Mouse (Mus musculus) limb, embryonic 10.5 days (tissue): Measurements from ENCODE around the gene Spr. TPM values are rescaled to one million over a fixed set of nuclear protein-coding genes. Genes with fewer than 3 reads are reported as not detected.
"Not testable (repeated sequence)": the region's sequence is repeated elsewhere in the genome, so short reads cannot be mapped to it uniquely, and the experiment has no call there.

ENCODE experiments used
- DNase-seq: peaks from one replicate; pipeline ENCODE4 v3.0.0-alpha.2; 2017; ENCODE audit warnings: low spot score
- H3K27ac ChIP-seq: fragments of 300-500 bp; sonication (generic); 2 replicates; pipeline ENCODE4 v1.5.1; 2016; ENCODE audit warnings: mild to moderate bottlenecking
- H3K27me3 ChIP-seq: fragments of 300-500 bp; sonication (generic); 2 replicates; pipeline ENCODE4 v1.6.1; 2016; ENCODE audit warnings: low read depth, mild to moderate bottlenecking; ENCODE audit not compliant: poor library complexity, severe bottlenecking
- H3K36me3 ChIP-seq: fragments of 300-500 bp; sonication (generic); 2 replicates; pipeline ENCODE4 v1.6.1; 2016; ENCODE audit warnings: mild to moderate bottlenecking, moderate library complexity
- H3K4me1 ChIP-seq: fragments of 300-500 bp; sonication (generic); 2 replicates; pipeline ENCODE4 v1.6.1; 2016
- H3K4me3 ChIP-seq: fragments of 300-500 bp; sonication (generic); 2 replicates; pipeline ENCODE4 v1.5.1; 2016; ENCODE audit warnings: mild to moderate bottlenecking, moderate library complexity
- H3K9me3 ChIP-seq: fragments of 300-500 bp; sonication (generic); replicated peaks from 2 replicates; pipeline ENCODE4 v1.6.1; 2016; ENCODE audit warnings: mild to moderate bottlenecking
- WGBS: fragments of 180-500 bp; shearing (Covaris S2); methylation state at CpG from one replicate; pipeline ENCODE4 v1.1.7; 2016; 5-methylcytosine and 5-hydroxymethylcytosine counted together
- polyA plus RNA-seq: library from polyadenylated mRNA; unstranded; fragments of >200 nt; fragmentation: Nextera tagmentation; extraction: Ambion mirVana; gene quantifications from 2 replicates; pipeline ENCODE4 v1.2.1, GENCODE M21; 2016

Spr gene
- 52.5 and 64.9 TPM in 2 replicates for polyA plus RNA-seq

DNA sequence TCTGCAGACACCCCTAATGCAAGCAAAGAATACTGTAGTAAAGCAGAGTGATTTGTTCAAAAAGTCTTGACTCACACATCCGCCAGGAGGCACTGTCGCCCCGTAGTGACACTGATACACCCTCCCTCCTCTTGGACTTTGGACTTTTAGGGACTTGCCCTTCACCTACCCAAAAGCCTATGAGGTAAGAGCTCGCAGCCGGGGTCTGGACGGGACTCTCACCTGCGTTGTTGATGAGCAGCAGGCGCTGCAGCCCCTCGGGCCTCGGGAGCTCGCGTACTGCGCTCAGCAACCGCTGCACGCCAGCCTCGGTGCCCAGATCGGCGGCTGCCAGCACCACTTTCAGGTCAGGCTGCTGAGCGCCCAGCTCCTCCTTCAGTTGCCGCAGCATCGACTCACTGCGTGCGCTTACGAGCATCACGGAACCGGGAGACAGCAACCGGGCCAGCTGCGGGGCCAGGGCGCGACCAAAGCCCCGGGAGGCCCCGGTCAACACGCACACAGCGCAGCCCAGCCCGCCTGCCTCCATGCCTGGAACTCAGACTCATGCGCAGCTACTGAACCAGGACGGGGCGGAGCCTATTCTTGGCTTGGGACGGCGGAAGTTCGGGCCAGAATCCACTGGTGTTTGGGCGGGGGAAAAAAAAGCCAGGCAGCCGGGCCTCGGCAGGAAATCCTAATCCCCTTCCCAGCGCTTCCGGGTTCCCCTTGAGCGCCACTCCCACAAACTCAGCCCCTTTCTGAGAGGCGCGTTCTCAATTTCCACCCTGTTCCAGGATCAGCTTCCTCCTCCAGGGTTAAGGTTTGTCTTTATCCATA lies at the start of gene Spr:
Gene Spr (minus strand): TSS at position 550 of the 819 bp plus-strand sequence.
- under 1% methylated on average over 49 of the region's 49 CpGs for WGBS
- Histone ChIP-seq H3K36me3 (peaks cover 22% of the 10 kb centered on the region), H3K27ac (peak within 1 kb of the TSS; percentile 92), H3K27me3 (no peaks in the 10 kb centered on the region), H3K4me1 (peaks cover 10% of the 10 kb centered on the region), H3K9me3 (no peaks in the 10 kb centered on the region), H3K4me3 (peak within 1 kb of the TSS; percentile 74)
- peak; percentile 88 for DNase-seq

DNA sequence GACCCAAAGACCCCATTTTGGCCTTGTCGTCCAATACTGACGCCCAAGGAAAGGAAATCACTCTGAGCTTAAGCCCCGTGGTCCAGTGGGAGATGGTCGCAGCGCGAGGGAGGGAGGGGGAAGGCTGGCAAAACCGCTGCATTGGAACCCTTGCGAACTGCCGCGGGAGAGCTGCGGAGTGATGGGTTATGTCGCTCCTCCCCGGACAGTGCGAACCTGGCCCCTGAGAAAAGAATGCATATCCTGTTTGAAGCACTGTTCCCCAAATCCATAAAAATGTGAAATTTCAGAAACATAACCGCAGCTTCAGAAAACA lies 49.1 kb upstream of the Spr start:
- DNase-seq = peak; percentile 53
- Histone ChIP-seq H3K4me3 (peak overlapping the region; percentile 50; the same call in 1 of the 2 replicates), H3K27ac (no peak overlapping the region), H3K36me3 (no peaks in the 10 kb centered on the region), H3K9me3 (no peaks in the 10 kb centered on the region), H3K4me1 (peaks cover 43% of the 10 kb centered on the region), H3K27me3 (peaks cover 99% of the 10 kb centered on the region)
- WGBS = under 1% methylated on average over 15 of the region's 15 CpGs

DNA sequence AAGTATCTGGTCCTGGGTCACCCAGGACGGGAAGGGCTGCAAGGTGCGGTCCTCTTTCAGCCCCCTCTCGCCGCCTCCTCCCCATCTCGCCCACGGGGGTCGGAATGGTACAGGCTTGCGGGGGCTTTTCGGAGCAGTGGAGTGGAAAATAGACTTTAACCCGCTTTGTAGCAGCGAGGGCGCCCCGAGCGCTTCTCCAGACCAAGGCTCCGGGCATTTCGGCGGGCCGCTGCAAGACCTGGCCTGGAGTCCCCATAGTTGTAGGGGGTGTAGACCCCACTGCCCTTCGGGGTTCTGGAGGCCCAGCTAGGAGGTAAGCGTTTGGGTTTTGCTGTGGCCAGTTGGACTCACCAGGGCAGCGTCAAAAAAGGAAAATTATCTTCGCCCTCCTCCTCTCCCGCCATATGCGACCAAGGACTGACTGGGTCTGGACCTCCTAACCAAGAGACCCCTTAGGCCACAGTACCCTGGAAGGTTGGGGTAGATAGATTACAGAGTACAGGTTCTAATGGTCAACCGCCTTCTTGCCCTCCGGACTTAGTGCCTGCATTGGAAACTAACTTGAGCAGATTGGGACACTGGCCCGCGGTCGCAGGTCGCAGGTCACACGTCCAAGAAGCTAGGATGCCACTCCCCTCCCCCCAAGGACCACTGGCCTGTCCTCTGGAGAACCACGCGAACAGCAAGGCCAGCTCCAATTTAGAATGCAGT lies 48.6 kb upstream of the Spr start:
- Histone ChIP-seq H3K4me3 (peak overlapping the region; percentile 26), H3K9me3 (no peaks in the 10 kb centered on the region), H3K27ac (no peak overlapping the region), H3K27me3 (peaks cover 99% of the 10 kb centered on the region), H3K36me3 (no peaks in the 10 kb centered on the region), H3K4me1 (peaks cover 43% of the 10 kb centered on the region)
- DNase-seq = peak; percentile 66
- 1% methylated on average over 33 of the region's 33 CpGs for WGBS

DNA sequence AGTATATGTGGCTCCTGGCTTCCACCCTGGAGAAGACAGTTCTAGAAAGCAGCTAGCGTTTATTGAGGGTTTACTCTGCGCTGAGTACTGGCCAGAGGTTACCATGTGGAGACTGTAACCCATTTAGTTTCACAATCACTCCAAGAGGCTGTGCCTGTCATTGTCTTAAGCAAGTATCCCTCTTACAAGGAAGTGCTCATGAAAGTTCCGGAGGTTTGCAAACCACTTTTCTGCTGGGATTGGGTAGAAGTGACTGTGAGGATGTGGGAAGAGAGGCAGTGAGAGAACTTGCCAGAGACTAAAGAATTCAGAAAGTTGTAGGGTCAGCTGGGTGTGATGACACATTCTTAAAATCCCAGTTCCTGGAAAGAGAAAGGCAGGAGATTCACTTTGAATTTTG lies 46.4 kb upstream of the Spr start:
- no peak for DNase-seq
- Histone ChIP-seq H3K9me3 (no peaks in the 10 kb centered on the region), H3K36me3 (no peaks in the 10 kb centered on the region), H3K27me3 (peaks cover 98% of the 10 kb centered on the region), H3K4me3 (no peak overlapping the region), H3K4me1 (peaks cover 28% of the 10 kb centered on the region), H3K27ac (no peak overlapping the region)
- WGBS = 61% methylated on average over 3 of the region's 3 CpGs

DNA sequence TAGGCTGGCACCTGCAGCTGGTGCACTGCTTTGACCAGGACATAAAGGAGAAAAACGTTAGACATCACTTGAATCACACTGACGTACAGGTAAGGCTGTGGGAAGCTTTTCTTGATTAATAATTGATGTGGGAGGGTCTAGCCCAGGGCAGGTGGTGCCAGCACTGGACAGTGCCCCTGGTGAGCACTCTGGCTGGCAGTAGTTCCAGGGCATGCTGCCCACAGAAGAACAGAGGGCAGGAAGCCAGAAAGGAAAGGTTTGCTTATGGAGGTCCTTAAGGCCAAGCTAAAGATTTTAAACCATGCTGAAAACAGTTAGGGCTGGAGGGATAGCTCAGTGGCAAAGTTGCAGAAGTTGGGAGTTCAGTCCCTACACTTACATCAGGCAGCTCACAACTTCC lies 42.5 kb upstream of the Spr start:
- Histone ChIP-seq H3K36me3 (no peaks in the 10 kb centered on the region), H3K9me3 (no peaks in the 10 kb centered on the region), H3K4me1 (no peaks in the 10 kb centered on the region), H3K4me3 (no peak overlapping the region), H3K27ac (no peak overlapping the region), H3K27me3 (peaks cover 76% of the 10 kb centered on the region)
- WGBS = 79% methylated on average over 2 of the region's 2 CpGs
- no peak for DNase-seq

DNA sequence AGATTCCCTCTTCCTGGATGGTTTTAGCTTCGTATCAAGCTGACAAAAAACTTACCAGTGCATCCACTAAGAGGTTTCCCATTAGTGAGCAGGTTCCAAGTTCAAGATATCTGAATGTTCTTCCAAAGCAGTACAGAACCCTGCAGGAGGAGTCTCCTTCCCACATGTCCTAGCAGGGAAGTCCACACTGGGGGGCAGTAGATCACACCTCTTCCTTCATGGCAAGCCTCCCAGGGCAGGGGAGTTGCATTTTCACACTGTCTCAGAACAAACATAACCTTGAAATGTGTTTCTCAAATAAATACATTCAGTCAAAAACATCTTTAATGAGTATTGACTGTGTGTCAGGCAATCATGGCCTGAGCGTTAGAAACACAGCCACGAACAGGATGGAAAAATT lies 42.0 kb upstream of the Spr start:
- Histone ChIP-seq H3K9me3 (no peaks in the 10 kb centered on the region), H3K27me3 (peaks cover 72% of the 10 kb centered on the region), H3K36me3 (no peaks in the 10 kb centered on the region), H3K4me1 (no peaks in the 10 kb centered on the region), H3K27ac (no peak overlapping the region), H3K4me3 (no peak overlapping the region)
- 80% methylated on average over 3 of the region's 3 CpGs for WGBS
- DNase-seq = no peak

DNA sequence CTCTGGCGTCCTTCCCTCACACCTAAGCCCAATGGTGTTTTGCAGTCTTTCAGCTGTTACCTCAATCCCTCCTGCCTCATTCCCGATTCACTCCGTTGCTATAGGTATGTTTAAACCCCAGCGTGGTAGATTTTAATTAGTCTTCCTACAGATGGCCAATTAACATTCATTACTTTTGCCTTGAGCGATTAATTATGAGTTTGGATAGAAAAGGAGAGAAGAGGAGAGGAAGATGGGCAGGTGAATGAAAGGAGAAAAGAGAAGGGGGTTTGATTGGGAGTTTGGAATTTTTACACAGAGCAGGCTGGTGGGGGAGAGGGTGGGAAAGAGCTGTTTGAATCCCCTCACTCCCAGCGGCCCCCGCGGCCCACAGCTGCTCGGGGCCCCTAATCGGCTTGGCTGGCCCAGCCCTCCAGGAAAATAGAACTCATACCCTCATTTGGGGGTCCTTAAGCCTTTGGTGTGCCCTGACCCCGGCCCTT lies 27.9 kb upstream of the Spr start:
- Histone ChIP-seq H3K4me3 (no peak overlapping the region), H3K4me1 (peaks cover 6% of the 10 kb centered on the region; the same call in 1 of the 2 replicates), H3K9me3 (no peaks in the 10 kb centered on the region), H3K36me3 (no peaks in the 10 kb centered on the region), H3K27ac (no peak overlapping the region), H3K27me3 (peaks cover 15% of the 10 kb centered on the region)
- no peak for DNase-seq
- WGBS = 60% methylated on average over 11 of the region's 11 CpGs

DNA sequence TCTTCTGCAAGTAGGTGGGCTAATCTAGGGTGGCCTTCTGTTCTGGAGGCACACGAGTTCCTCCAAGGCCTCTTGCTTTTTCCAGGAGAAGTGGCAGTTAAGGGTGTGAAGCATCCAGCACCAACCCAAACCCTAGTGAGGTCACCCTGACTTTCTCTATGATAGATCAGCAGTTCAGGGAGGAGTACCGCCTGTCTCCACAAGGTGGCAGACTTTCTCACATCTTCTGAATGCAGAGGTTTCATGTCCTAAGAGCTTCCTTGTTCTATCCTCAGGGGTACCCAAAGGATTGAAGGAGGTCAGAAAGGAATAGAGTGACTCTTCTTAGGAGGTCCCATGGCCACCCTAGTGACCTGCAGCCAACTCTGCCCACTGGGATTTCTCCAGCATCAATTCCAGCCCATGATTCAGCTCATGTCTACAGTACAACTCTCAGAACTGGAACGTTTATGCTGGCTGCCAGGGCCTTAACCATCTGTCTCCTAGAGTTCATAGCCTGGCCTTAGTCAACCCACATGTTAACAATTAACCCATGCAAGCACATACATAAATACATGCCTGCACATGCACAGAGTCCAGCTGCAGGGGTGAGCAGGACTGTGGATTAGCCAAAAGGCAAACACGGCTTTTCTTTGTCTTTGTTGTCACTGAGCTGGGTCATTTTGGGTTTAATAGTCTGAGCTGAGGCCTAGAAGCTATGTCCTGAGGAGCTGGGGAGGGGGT lies 22.8 kb upstream of the Spr start:
- 46% methylated on average over 4 of the region's 4 CpGs for WGBS
- DNase-seq = peak; percentile 86
- Histone ChIP-seq H3K4me3 (no peak overlapping the region), H3K4me1 (peaks cover 6% of the 10 kb centered on the region), H3K27me3 (peaks cover 6% of the 10 kb centered on the region; the same call in 1 of the 2 replicates), H3K27ac (peak overlapping the region; percentile 3; the same call in 1 of the 2 replicates), H3K9me3 (no peaks in the 10 kb centered on the region), H3K36me3 (no peaks in the 10 kb centered on the region)

DNA sequence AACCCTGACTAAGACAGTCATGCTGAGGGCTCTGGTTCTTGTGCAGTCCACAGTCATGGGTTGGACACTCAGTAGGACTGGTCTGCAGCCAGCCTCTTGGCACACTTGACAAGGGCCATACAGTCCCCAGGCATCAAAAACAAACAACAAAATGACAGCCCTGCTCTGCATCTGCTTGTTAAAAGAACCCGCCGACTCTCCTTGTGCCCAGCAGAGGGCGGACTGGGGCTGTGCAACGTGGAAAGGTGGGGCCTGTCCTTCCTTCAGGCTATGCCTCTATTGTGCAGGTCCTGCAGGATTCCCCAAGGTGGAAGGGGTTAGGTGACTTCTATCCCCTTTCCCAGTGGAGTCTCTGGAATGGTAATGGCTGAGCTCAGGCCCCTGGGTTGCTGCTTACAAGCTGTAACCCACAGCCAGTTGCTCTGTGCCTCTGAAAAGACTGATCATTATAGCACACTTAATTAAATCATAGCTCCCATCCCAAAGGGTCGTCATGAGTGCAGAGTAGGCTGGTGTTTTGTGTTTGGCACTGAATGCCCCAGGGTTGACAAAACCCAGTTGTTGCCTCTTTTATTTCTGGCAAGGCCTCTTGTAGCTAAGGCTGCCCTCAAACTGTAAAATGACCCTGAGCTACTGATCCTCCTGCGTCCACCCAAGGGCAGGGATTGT lies 21.7 kb upstream of the Spr start:
- not testable (repeated sequence) for H3K27me3 ChIP-seq, H3K9me3 ChIP-seq, H3K27ac ChIP-seq, H3K36me3 ChIP-seq, H3K4me3 ChIP-seq
- WGBS = 25% methylated on average over 6 of the region's 6 CpGs
- H3K4me1 ChIP-seq = peaks cover 13% of the 10 kb centered on the region
- peak; percentile 73 for DNase-seq

DNA sequence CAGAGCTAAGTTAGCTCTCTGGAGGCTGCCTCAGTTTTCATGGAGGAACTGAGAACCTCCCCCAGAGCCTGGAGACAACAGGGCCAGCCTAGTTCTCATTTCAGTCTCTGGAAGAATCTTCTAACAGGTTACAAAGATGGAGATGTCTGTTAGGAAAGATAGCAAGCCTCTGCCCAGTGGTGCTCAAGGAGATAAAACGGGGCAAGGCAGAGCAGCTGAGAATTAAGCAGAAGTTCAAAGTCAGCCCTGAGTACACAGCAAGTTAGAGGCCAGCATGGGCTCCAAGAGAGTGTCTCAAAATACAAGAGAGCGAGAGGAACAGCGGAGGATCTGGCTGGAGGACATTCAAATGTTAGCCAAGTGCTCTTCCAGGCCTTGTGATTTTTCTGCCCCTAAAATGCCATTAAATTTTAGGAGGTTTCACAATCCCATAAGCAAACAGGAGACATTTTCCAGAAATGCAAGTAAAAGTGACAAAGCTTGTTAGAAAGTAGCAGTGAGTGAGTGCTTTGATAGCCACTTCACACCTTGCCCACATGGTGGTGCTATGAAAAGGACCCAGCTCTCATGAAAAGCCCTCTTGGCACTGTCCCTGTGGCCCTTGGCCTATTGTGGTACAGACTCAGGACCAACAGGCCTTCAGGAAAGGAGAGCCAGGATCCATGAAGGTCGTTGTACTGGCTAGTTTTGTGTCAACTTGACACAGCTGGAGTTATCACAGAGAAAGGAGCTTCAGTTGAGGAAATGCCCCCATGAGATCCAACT lies 20.7 kb upstream of the Spr start:
- 75% methylated on average over 4 of the region's 4 CpGs for WGBS
- H3K27ac ChIP-seq, H3K9me3 ChIP-seq, H3K4me3 ChIP-seq, DNase-seq, H3K36me3 ChIP-seq, H3K27me3 ChIP-seq: not testable (repeated sequence)
- H3K4me1 ChIP-seq = peaks cover 13% of the 10 kb centered on the region

DNA sequence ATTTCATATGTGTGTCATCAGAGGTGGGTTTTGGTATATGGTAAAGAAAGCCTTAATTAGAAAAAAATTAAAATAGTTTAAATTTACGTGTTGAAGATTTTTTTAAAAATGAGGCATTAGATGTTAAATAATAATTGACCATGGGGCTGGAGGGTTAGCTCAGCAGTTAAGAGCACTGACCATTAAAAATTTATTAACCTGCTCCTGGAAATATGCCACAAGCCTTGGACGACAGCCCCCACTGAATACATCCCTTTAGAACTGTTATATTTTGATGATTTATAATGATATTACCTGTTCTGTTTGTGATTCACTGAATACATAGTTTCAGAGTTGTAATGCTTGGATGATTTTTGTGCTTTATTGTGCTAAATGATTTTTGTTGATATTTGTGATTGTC lies 19.0 kb upstream of the Spr start:
- not testable (repeated sequence) for DNase-seq, H3K36me3 ChIP-seq, H3K27me3 ChIP-seq, H3K9me3 ChIP-seq, H3K4me3 ChIP-seq, H3K27ac ChIP-seq
- H3K4me1 ChIP-seq = peaks cover 13% of the 10 kb centered on the region
- 88% methylated on average over 2 of the region's 2 CpGs for WGBS
